Mouse (Mus musculus): Measurements from ENCODE around the gene Xlr4a.

GRCm38 (mm10) chrX:73064415-73064793 lies 17.9 kb downstream of the Xlr4a start, which contains the start of gene Pnma3:
- TF ChIP-seq CTCF (IDR thresholded peaks at IDR 0.05; ENCODE audit: control insufficient read depth, insufficient read depth, insufficient replicate concordance, low read depth, low read length) (no peak), POLR2A (IDR thresholded peaks at IDR 0.05; ENCODE audit: control insufficient read depth, low read depth, low read length) (no peak)
